Mouse (Mus musculus): Measurements from ENCODE around the gene Pla2g4a.
"Not testable (repeated sequence)": the region's sequence is repeated elsewhere in the genome, so short reads cannot be mapped to it uniquely, and the experiment has no call there.

The Pla2g4a gene

GRCm38 (mm10) chr1:149937825-149938224 lies 23.3 kb downstream of the Pla2g4a start:
- no peak for DNase-seq (ENCODE audit: low read depth)

GRCm38 (mm10) chr1:149929140-149929539 lies 31.9 kb downstream of the Pla2g4a start:
- peak; percentile 48 for DNase-seq (ENCODE audit: low read depth)

- not testable (repeated sequence) for DNase-seq (ENCODE audit: low read depth)
Measured at GRCm38 (mm10) chr1:149923737-149924136, 37.4 kb downstream of the Pla2g4a start.

GRCm38 (mm10) chr1:149922219-149922618 lies 38.9 kb downstream of the Pla2g4a start:
- DNase-seq (ENCODE audit: low read depth), result no peak

GRCm38 (mm10) chr1:149921325-149921724 lies 39.8 kb downstream of the Pla2g4a start:
- no peak for DNase-seq (ENCODE audit: low read depth)

GRCm38 (mm10) chr1:149919301-149919700 lies 41.8 kb downstream of the Pla2g4a start:
- no peak for DNase-seq (ENCODE audit: low read depth)

GRCm38 (mm10) chr1:149912984-149913383 lies 48.1 kb downstream of the Pla2g4a start:
- no peak for DNase-seq (ENCODE audit: low read depth)

GRCm38 (mm10) chr1:149911050-149911449 lies 50.0 kb downstream of the Pla2g4a start:
- DNase-seq (ENCODE audit: low read depth), result no peak

- no peak for DNase-seq (ENCODE audit: low read depth)
Measured at GRCm38 (mm10) chr1:149898001-149898625, 63.0 kb downstream of the Pla2g4a start.

- no peak for DNase-seq (ENCODE audit: low read depth)
Measured at GRCm38 (mm10) chr1:149896590-149896989, 64.5 kb downstream of the Pla2g4a start.

GRCm38 (mm10) chr1:149894940-149895339 lies 66.2 kb downstream of the Pla2g4a start:
- DNase-seq (ENCODE audit: low read depth), result no peak

GRCm38 (mm10) chr1:149893903-149894302 lies 67.2 kb downstream of the Pla2g4a start:
- DNase-seq (ENCODE audit: low read depth), result peak; percentile 47

GRCm38 (mm10) chr1:149891057-149891456 lies 70.0 kb downstream of the Pla2g4a start:
- no peak for DNase-seq (ENCODE audit: low read depth)

- no peak for DNase-seq (ENCODE audit: low read depth)
Measured at GRCm38 (mm10) chr1:149882419-149883025, 78.6 kb downstream of the Pla2g4a start.

GRCm38 (mm10) chr1:149878175-149878574 lies 82.9 kb downstream of the Pla2g4a start:
- no peak for DNase-seq (ENCODE audit: low read depth)

- no peak for DNase-seq (ENCODE audit: low read depth)
Measured at GRCm38 (mm10) chr1:149876502-149876901, 84.6 kb downstream of the Pla2g4a start.

GRCm38 (mm10) chr1:149871625-149872024 lies 89.5 kb downstream of the Pla2g4a start:
- DNase-seq (ENCODE audit: low read depth), result no peak

GRCm38 (mm10) chr1:149867323-149867722 lies 93.8 kb downstream of the Pla2g4a start:
- DNase-seq (ENCODE audit: low read depth), result no peak

GRCm38 (mm10) chr1:149866202-149866601 lies 94.9 kb downstream of the Pla2g4a start:
- no peak for DNase-seq (ENCODE audit: low read depth)

- DNase-seq (ENCODE audit: low read depth), result peak; percentile 61
Measured at GRCm38 (mm10) chr1:149862801-149863200, 98.3 kb downstream of the Pla2g4a start.

- DNase-seq (ENCODE audit: low read depth), result no peak
Measured at GRCm38 (mm10) chr1:149862181-149862580, 98.9 kb downstream of the Pla2g4a start.

- peak; percentile 73 for DNase-seq (ENCODE audit: low read depth)
Measured at GRCm38 (mm10) chr1:149861543-149861942, 99.5 kb downstream of the Pla2g4a start.

- peak; percentile 29 for DNase-seq (ENCODE audit: low read depth)
Measured at GRCm38 (mm10) chr1:149858734-149859133, 102.4 kb downstream of the Pla2g4a start.

GRCm38 (mm10) chr1:149856720-149857119 lies 104.4 kb downstream of the Pla2g4a start:
- DNase-seq (ENCODE audit: low read depth), result peak; percentile 82
